Mouse (Mus musculus) small intestine, adult 2 months (tissue): Measurements from ENCODE around the gene Clip3. TPM values are rescaled to one million over a fixed set of nuclear protein-coding genes. Genes with fewer than 3 reads are reported as not detected.

ENCODE experiments used
- H3K27ac ChIP-seq: fragments of 200-500 bp; 2 replicates; pipeline ENCODE4 v1.5.1; 2012; ENCODE audit warnings: low read depth, low read length, control low read depth, inconsistent platforms; ENCODE audit not compliant: insufficient read depth
- H3K27me3 ChIP-seq: fragments of 200-500 bp; 2 replicates; pipeline ENCODE4 v1.6.1; 2012; ENCODE audit warnings: mild to moderate bottlenecking, moderate library complexity, low read length, inconsistent platforms; ENCODE audit not compliant: control insufficient read depth, insufficient read depth
- H3K36me3 ChIP-seq: fragments of 200-500 bp; 2 replicates; pipeline ENCODE4 v1.6.1; 2012; ENCODE audit warnings: mild to moderate bottlenecking, low read length, control low read depth, inconsistent platforms; ENCODE audit not compliant: control insufficient read depth, insufficient read depth
- H3K4me1 ChIP-seq: fragments of 200-500 bp; 2 replicates; pipeline ENCODE4 v1.6.1; 2012; ENCODE audit warnings: low read length, inconsistent platforms, mixed read lengths; ENCODE audit not compliant: control insufficient read depth, insufficient read depth, insufficient read length
- H3K4me3 ChIP-seq: fragments of 200-500 bp; 2 replicates; pipeline ENCODE4 v1.5.1; 2012; ENCODE audit warnings: low read depth, mild to moderate bottlenecking, control low read depth, inconsistent platforms, low read length, moderate library complexity
- CTCF ChIP-seq: fragments of 200-500 bp; IDR thresholded peaks from 2 replicates; pipeline ENCODE4 v1.5.1; 2012; ENCODE audit warnings: low read depth, mild to moderate bottlenecking, control low read depth, inconsistent platforms, low read length, moderate library complexity, mixed read lengths; ENCODE audit not compliant: insufficient replicate concordance, insufficient read length; ENCODE audit errors: extremely low read depth
- POLR2A ChIP-seq: fragments of 200-500 bp; IDR thresholded peaks from 2 replicates; pipeline ENCODE4 v1.6.1; 2012; ENCODE audit warnings: low read depth, mild to moderate bottlenecking, control low read depth, inconsistent platforms, low read length, moderate library complexity
- WGBS: fragments of 180-500 bp; shearing (Covaris S2); methylation state at CpG from one replicate; pipeline ENCODE4 v1.1.7; 2018; 5-methylcytosine and 5-hydroxymethylcytosine counted together
- polyA plus RNA-seq: library from polyadenylated mRNA; depleted of rRNA; stranded (reverse); fragments of >200 nt; gene quantifications from 2 replicates; pipeline ENCODE4 v1.2.3, GENCODE M21; 2012

Gene Clip3
- polyA plus RNA-seq, 1 experiment = 9.0 TPM

DNA sequence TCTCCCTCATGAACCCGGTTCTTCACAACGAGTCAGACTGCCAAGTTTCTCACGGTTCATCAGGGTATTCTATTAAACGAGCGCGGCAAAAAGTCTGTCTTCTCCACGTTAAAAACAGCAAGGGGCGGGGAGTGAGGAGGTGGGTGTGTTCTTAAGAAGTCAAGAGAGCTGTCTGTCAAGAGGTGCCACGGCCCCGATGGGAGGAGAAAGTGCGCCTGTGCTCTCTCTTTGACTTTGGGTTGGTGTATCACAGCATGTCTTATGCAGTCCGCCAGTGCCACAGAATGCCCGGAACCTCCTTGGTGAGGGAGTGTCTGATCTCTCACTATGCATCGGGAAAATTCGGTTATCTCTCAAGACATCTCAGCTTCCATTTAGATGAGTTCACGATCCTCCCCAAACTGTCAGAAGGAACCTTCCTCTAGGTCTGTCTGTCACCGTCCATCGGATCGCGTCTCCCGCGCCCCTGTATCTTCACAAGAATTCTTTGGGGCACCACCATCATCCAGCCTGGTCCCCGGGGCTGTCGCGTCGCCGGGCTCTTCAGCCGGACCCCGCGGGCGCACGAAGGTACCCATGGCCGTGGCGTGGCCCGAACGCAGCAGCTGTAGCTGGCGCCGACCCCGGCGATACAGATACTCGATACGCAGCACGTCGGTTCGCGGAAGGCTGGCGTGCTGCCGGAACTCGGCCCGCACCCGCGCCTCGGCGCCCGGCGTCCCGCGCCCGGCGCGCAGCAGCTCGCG lies 30.2 kb downstream of the Clip3 start, which contains the start of gene E130208F15Rik:
Gene E130208F15Rik (plus strand): TSS at position 202 of the 746 bp plus-strand sequence.
- Histone ChIP-seq H3K27me3 (no peaks in the 10 kb centered on the region), H3K4me3 (peak within 1 kb of the TSS; percentile 66), H3K4me1 (peaks cover 5% of the 10 kb centered on the region; the same call in 1 of the 2 replicates), H3K27ac (peak within 1 kb of the TSS; percentile 90), H3K36me3 (no peaks in the 10 kb centered on the region)
- under 1% methylated on average over 63 of the region's 63 CpGs for WGBS
- TF ChIP-seq CTCF (no peak), POLR2A (peak; percentile 66; the same call in 1 of the 2 replicates)

- WGBS = under 1% methylated on average over 20 of the region's 20 CpGs
- H3K36me3 ChIP-seq = no peaks in the 10 kb centered on the region
- no peaks in the 10 kb centered on the region for H3K27me3 ChIP-seq
- H3K4me3 ChIP-seq = peak overlapping the region; percentile 66
- no peak for TF ChIP-seq CTCF
- TF ChIP-seq POLR2A = peak; percentile 77; the same call in 1 of the 2 replicates
- peaks cover 5% of the 10 kb centered on the region; the same call in 1 of the 2 replicates for H3K4me1 ChIP-seq
- H3K27ac ChIP-seq = peak overlapping the region; percentile 90
Observed at GRCm38 (mm10) chr7:30322285-30322667, 30.7 kb downstream of the Clip3 start.

GRCm38 (mm10) chr7:30322865-30323264 lies 31.3 kb downstream of the Clip3 start:
- H3K27ac ChIP-seq = peak overlapping the region; percentile 90
- peak overlapping the region; percentile 61; the same call in 1 of the 2 replicates for H3K4me3 ChIP-seq
- no peak for TF ChIP-seq POLR2A
- 4% methylated on average over 6 of the region's 6 CpGs for WGBS
- H3K36me3 ChIP-seq = no peaks in the 10 kb centered on the region
- peaks cover 5% of the 10 kb centered on the region; the same call in 1 of the 2 replicates for H3K4me1 ChIP-seq
- no peaks in the 10 kb centered on the region for H3K27me3 ChIP-seq

- Histone ChIP-seq H3K27ac (peak within 1 kb of the TSS; percentile 90), H3K36me3 (no peaks in the 10 kb centered on the region), H3K4me1 (peaks cover 5% of the 10 kb centered on the region; the same call in 1 of the 2 replicates), H3K27me3 (no peaks in the 10 kb centered on the region), H3K4me3 (no peak within 1 kb of the TSS)
- 85% methylated on average over 3 of the region's 3 CpGs for WGBS
- TF ChIP-seq POLR2A (no peak), CTCF (no peak)
Observed at GRCm38 (mm10) chr7:30323795-30324194, 32.3 kb downstream of the Clip3 start, which contains the start of gene Sdhaf1. TSS of gene Sdhaf1 (minus strand) at chr7:30323895.

- Histone ChIP-seq H3K4me3 (no peak overlapping the region), H3K4me1 (peaks cover 5% of the 10 kb centered on the region; the same call in 1 of the 2 replicates), H3K27ac (no peak overlapping the region), H3K27me3 (no peaks in the 10 kb centered on the region), H3K36me3 (no peaks in the 10 kb centered on the region)
- TF ChIP-seq CTCF (no peak), POLR2A (no peak)
- 91% methylated on average over 5 of the region's 5 CpGs for WGBS
Observed at GRCm38 (mm10) chr7:30324300-30324944, 32.9 kb downstream of the Clip3 start.

- WGBS = 77% methylated on average over 2 of the region's 2 CpGs
Observed at GRCm38 (mm10) chr7:30325364-30325763, 33.8 kb downstream of the Clip3 start.

DNA sequence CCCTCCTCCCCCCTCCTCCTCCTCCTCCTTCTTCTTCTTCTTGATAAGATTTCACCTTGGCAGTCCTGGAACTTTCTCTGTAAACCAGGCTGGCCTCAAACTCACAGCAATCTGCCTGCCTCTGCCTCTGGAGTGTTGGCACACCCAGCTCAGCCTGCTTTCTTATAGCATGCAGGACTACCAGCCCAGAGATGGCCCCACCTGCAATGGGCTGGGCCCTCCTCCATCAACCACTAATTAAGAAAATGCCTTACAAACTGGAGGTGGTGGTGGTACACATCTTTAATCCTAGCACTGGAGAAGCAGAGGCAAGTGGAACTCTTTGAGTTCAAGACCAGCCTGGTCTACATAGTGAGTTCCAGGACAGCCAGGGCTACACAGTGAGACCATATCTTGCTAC lies 34.9 kb downstream of the Clip3 start:
- no peaks in the 10 kb centered on the region for H3K36me3 ChIP-seq
- H3K4me1 ChIP-seq = peaks cover 3% of the 10 kb centered on the region; the same call in 1 of the 2 replicates
- no peak for TF ChIP-seq CTCF
- no peak for TF ChIP-seq POLR2A
- no peak overlapping the region for H3K27ac ChIP-seq
- H3K27me3 ChIP-seq = no peaks in the 10 kb centered on the region
- no peak overlapping the region for H3K4me3 ChIP-seq

More at GRCm38 (mm10) chr7:30325364-30325763, 33.8 kb downstream of the Clip3 start:
- no peaks in the 10 kb centered on the region for H3K27me3 ChIP-seq
- TF ChIP-seq POLR2A (no peak), CTCF (no peak)
- peaks cover 5% of the 10 kb centered on the region; the same call in 1 of the 2 replicates for H3K4me1 ChIP-seq
- no peaks in the 10 kb centered on the region for H3K36me3 ChIP-seq
- H3K27ac ChIP-seq = no peak overlapping the region
- no peak overlapping the region for H3K4me3 ChIP-seq
